Mouse (Mus musculus) mesoderm, embryonic 11.5 days (tissue): ENCODE results near the gene Actg1.

Experiments used
- DNase-seq: peaks from one replicate; pipeline ENCODE4 v3.0.0-alpha.2; 2012; ENCODE audit warnings: low read depth, low spot score

Gene Actg1

GRCm38 (mm10) chr11:120347791-120348683 lies at the start of gene Actg1:
Actg1 (minus strand) TSS chr11:120348542.
- peak; percentile 90 for DNase-seq

- DNase-seq: no peak
These were observed 49.3 kb upstream of the Actg1 start for GRCm38 (mm10) chr11:120397602-120398001.

- DNase-seq: no peak
These were observed 47.3 kb upstream of the Actg1 start for GRCm38 (mm10) chr11:120395661-120396060.

GRCm38 (mm10) chr11:120388580-120388979 lies 40.2 kb upstream of the Actg1 start:
- DNase-seq: no peak

GRCm38 (mm10) chr11:120387157-120387556 lies 38.8 kb upstream of the Actg1 start:
- no peak for DNase-seq

- DNase-seq: no peak
These were observed 38.3 kb upstream of the Actg1 start for GRCm38 (mm10) chr11:120386632-120387031.

GRCm38 (mm10) chr11:120382509-120382908 lies 34.2 kb upstream of the Actg1 start:
- no peak for DNase-seq

- no peak for DNase-seq
These were observed 32.8 kb upstream of the Actg1 start for GRCm38 (mm10) chr11:120381157-120381556.

- no peak for DNase-seq
These were observed 31.9 kb upstream of the Actg1 start for GRCm38 (mm10) chr11:120380271-120380670.

- peak; percentile 96 for DNase-seq
These were observed 30.5 kb upstream of the Actg1 start, which contains the start of gene Faap100 for GRCm38 (mm10) chr11:120378611-120379540. Faap100 (minus strand) TSS chr11:120378764.

- peak; percentile 50 for DNase-seq
These were observed 29.8 kb upstream of the Actg1 start for GRCm38 (mm10) chr11:120378031-120378610.

GRCm38 (mm10) chr11:120377337-120377736 lies 29.0 kb upstream of the Actg1 start:
- DNase-seq: no peak

GRCm38 (mm10) chr11:120376302-120377160 lies 28.2 kb upstream of the Actg1 start:
- DNase-seq: no peak

- DNase-seq: no peak
These were observed 27.0 kb upstream of the Actg1 start for GRCm38 (mm10) chr11:120375324-120375723.

- DNase-seq: no peak
These were observed 25.7 kb upstream of the Actg1 start for GRCm38 (mm10) chr11:120373820-120374586.

GRCm38 (mm10) chr11:120373025-120373424 lies 24.7 kb upstream of the Actg1 start:
- DNase-seq: no peak

- DNase-seq: peak; percentile 60
These were observed 21.3 kb upstream of the Actg1 start for GRCm38 (mm10) chr11:120369656-120370055.

- no peak for DNase-seq
These were observed 18.2 kb upstream of the Actg1 start for GRCm38 (mm10) chr11:120366443-120367027.

- no peak for DNase-seq
These were observed 14.5 kb upstream of the Actg1 start for GRCm38 (mm10) chr11:120362891-120363290.

GRCm38 (mm10) chr11:120361295-120361694 lies 13.0 kb upstream of the Actg1 start, which contains the start of gene Fscn2:
Fscn2 (plus strand) TSS chr11:120361534.
- no peak for DNase-seq
